Mouse (Mus musculus) midbrain, postnatal 0 days (tissue): Measurements from ENCODE around the gene Crebbp. TPM values are rescaled to one million over a fixed set of nuclear protein-coding genes. Genes with fewer than 3 reads are reported as not detected.
"Not testable (repeated sequence)": the region's sequence is repeated elsewhere in the genome, so short reads cannot be mapped to it uniquely, and the experiment has no call there.

Source experiments
- ATAC-seq: fragments of 200-750 bp; cut with Nextera tagmentation; 2 replicates; pipeline ENCODE4 v1.8.0; 2017; ENCODE audit warnings: moderate number of reproducible peaks, mild to moderate bottlenecking, moderate TSS enrichment, moderate library complexity; ENCODE audit not compliant: low FRiP score
- DNase-seq: peaks from one replicate; pipeline ENCODE4 v3.0.0-alpha.2; 2015; ENCODE audit warnings: low spot score
- H3K27ac ChIP-seq: fragments of 300-500 bp; sonication (generic); 2 replicates; pipeline ENCODE4 v1.5.1; 2014; ENCODE audit warnings: low read depth, mild to moderate bottlenecking, low read length, mixed read lengths
- H3K27me3 ChIP-seq: fragments of 300-500 bp; sonication (generic); 2 replicates; pipeline ENCODE4 v1.6.1; 2014; ENCODE audit warnings: low read length, control low read depth, mixed read lengths; ENCODE audit not compliant: insufficient read depth
- H3K36me3 ChIP-seq: fragments of 300-500 bp; sonication (generic); 2 replicates; pipeline ENCODE4 v1.6.1; 2014; ENCODE audit warnings: low read length, control low read depth, mixed read lengths; ENCODE audit not compliant: insufficient read depth
- H3K4me1 ChIP-seq: fragments of 300-500 bp; sonication (generic); 2 replicates; pipeline ENCODE4 v1.6.1; 2014; ENCODE audit warnings: mild to moderate bottlenecking, control low read depth, antibody characterized with exemption, low read length, mixed read lengths; ENCODE audit not compliant: insufficient read depth
- H3K4me2 ChIP-seq: fragments of 300-500 bp; sonication (generic); 2 replicates; pipeline ENCODE4 v1.6.1; 2014; ENCODE audit warnings: low read depth, mild to moderate bottlenecking, low read length, mixed read lengths; ENCODE audit not compliant: poor library complexity, severe bottlenecking
- H3K4me3 ChIP-seq: fragments of 300-500 bp; sonication (generic); 2 replicates; pipeline ENCODE4 v1.5.1; 2014; ENCODE audit warnings: low read depth, mild to moderate bottlenecking, low read length, moderate library complexity
- H3K9ac ChIP-seq: fragments of 300-500 bp; sonication (generic); replicated peaks from 2 replicates; pipeline ENCODE4 v1.6.1; 2014; ENCODE audit warnings: mild to moderate bottlenecking, low read length, moderate library complexity, mixed read lengths; ENCODE audit not compliant: poor library complexity, severe bottlenecking
- H3K9me3 ChIP-seq: fragments of 300-500 bp; sonication (generic); 2 replicates; pipeline ENCODE4 v1.6.1; 2016; ENCODE audit warnings: low read length, control low read depth
- CTCF ChIP-seq: IDR thresholded peaks from 2 replicates; pipeline ENCODE4 v1.5.1; 2016; ENCODE audit warnings: antibody characterized with exemption, mild to moderate bottlenecking
- whole genome bisulfite sequencing: fragments of 180-500 bp; shearing (Covaris S2); extraction: QIAGEN DNeasy Blood & Tissue Kit; methylation state at CpG from one replicate; pipeline ENCODE4 v1.1.7; 2014; 5-methylcytosine and 5-hydroxymethylcytosine counted together
- polyA plus RNA-seq: library from polyadenylated mRNA; unstranded; fragments of >200 nt; fragmentation: Nextera tagmentation; extraction: Ambion mirVana; gene quantifications from 2 replicates; pipeline ENCODE4 v1.2.1, GENCODE M21; 2015
- total RNA-seq: library from RNA; depleted of rRNA; stranded (reverse); fragments of >200 nt; gene quantifications from 2 replicates; pipeline ENCODE4 v1.2.3, GENCODE M21; 2014

Gene Crebbp
- total and polyA plus RNA-seq, 2 experiments from 2014 or later = 29.3 to 61.0 TPM

DNA sequence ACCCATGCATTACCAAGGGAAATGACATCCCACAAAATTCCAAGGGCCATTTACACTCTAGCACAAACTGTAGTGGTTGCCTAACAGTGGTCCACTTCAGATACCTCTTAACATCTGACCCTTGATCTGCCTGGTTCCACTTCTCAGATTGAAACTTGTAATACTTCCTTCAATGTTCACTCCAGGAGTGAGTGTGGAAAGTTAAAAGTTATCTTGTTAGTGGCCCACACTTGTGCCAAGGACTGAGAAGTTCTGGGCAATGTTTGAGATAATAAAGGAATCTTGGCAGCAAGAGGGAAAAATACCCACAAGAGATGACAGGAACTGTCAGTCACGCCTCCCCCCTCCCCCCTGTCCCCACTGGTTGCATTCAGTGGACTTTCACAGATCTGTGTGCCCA is 134.1 kb downstream of the Crebbp start:
- H3K4me3 ChIP-seq = no peak overlapping the region
- ATAC-seq (no peak), DNase-seq (no peak)
- no peak overlapping the region for H3K4me2 ChIP-seq
- no peak overlapping the region for H3K9ac ChIP-seq
- H3K9me3 ChIP-seq = no peaks in the 10 kb centered on the region
- no peak overlapping the region for H3K27ac ChIP-seq
- no peaks in the 10 kb centered on the region for H3K27me3 ChIP-seq
- peaks cover 13% of the 10 kb centered on the region for H3K36me3 ChIP-seq
- WGBS = 89% methylated on average over 1 of the region's 1 CpGs
- H3K4me1 ChIP-seq = peaks cover 5% of the 10 kb centered on the region; the same call in 1 of the 2 replicates
- no peak for TF ChIP-seq CTCF

DNA sequence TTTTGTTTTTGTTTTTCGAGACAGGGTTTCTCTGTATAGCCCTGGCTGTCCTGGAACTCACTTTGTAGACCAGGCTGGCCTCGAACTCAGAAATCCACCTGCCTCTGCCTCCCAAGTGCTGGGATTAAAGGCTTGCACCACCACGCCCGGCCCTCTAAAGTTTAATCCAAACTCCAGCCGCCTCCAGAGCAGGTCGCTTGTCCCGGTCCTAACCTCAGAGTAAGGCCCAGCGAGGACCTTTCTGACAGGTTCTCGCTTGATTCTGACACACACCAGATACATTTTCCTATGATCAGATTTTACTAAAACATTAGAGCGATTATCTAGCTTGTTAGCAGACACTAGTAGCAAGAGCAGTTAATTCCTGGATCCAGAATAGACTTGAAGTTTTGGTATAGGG is 135.5 kb downstream of the Crebbp start:
- not testable (repeated sequence) for DNase-seq, H3K9me3 ChIP-seq, H3K36me3 ChIP-seq, H3K27me3 ChIP-seq, ATAC-seq, H3K27ac ChIP-seq, H3K4me1 ChIP-seq, H3K9ac ChIP-seq
- peak overlapping the region; percentile 78; the same call in 1 of the 2 replicates for H3K4me2 ChIP-seq
- H3K4me3 ChIP-seq = peak overlapping the region; percentile 72; the same call in 1 of the 2 replicates
- 73% methylated on average over 10 of the region's 10 CpGs for WGBS

DNA sequence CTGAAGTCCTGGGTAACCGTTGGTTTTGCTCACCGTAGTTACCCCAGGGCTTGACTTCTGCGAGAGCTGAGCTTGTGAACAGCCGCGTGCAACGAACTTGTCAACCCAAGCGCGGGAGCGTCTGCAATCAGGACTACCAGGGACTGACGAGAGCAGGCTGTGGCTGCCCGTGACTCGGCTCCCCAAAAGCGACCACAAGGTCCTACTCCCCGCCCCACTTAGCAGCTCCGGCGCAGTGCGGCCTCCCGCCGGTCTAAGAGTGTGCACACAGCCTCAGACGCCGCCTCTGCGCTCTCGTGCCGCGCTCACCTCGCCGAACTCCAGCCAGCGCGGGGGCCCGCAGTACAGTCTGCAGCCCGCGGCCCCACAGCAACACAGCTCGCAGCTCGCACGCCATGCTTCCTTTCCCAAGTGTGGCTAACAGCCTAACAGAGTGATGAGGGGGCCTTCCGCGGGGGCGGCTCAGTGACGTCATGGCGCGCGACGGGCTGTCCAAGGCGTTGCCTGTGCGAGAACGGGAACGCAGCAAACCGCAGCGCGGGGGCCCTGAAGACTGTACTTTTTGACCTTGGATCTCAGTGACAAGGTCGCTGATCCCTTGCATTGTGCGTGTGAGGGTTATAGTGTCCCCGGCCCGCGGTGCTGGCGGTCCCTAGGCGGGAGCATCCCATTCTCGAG is 136.3 kb downstream of the Crebbp start, which contains the start of gene Trap1:
Gene Trap1, minus strand, starts transcription at position 444 of the 678 bp plus-strand sequence.
- H3K9ac ChIP-seq = peak within 1 kb of the TSS; percentile 73
- H3K4me3 ChIP-seq = peak within 1 kb of the TSS; percentile 72
- TF ChIP-seq CTCF = no peak
- H3K27ac ChIP-seq = peak within 1 kb of the TSS; percentile 85
- WGBS = 0% methylated on average over 53 of the region's 58 CpGs
- peaks cover 5% of the 10 kb centered on the region; the same call in 1 of the 2 replicates for H3K4me1 ChIP-seq
- no peaks in the 10 kb centered on the region for H3K27me3 ChIP-seq
- H3K9me3 ChIP-seq = no peaks in the 10 kb centered on the region
- peak within 1 kb of the TSS; percentile 78 for H3K4me2 ChIP-seq
- H3K36me3 ChIP-seq = 0 out of 2 replicates have a peak, but pooled peaks cover 5% of the 10 kb centered on the region
- ATAC-seq (peak; percentile 97), DNase-seq (peak; percentile 90)

DNA sequence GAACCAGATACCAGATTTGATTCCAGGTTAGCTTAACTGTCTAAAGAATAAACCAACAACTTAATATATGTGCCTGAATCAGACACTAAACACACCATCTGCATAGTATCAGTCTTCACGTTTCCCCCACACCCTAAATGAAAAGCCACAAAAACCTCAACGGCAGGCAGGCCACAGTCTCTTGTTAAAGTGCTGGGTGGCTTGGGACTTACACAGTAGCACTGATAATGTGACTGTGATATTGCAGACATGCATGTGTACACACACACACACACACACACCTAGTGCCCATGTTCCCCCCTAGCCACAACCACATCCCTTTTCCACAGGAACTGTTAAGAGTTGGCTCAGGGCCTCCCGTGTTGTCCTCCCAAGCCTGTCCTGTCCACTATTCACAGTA is 139.0 kb downstream of the Crebbp start:
- DNase-seq = no peak
- WGBS = 79% methylated on average over 3 of the region's 3 CpGs
- H3K4me1 ChIP-seq = peaks cover 5% of the 10 kb centered on the region; the same call in 1 of the 2 replicates
- H3K9ac ChIP-seq = no peak overlapping the region
- no peak overlapping the region for H3K4me3 ChIP-seq
- H3K27me3 ChIP-seq = no peaks in the 10 kb centered on the region
- no peaks in the 10 kb centered on the region for H3K9me3 ChIP-seq
- no peak for ATAC-seq
- no peak overlapping the region for H3K4me2 ChIP-seq
- no peak for TF ChIP-seq CTCF
- no peak overlapping the region for H3K27ac ChIP-seq
- H3K36me3 ChIP-seq = no peaks in the 10 kb centered on the region

DNA sequence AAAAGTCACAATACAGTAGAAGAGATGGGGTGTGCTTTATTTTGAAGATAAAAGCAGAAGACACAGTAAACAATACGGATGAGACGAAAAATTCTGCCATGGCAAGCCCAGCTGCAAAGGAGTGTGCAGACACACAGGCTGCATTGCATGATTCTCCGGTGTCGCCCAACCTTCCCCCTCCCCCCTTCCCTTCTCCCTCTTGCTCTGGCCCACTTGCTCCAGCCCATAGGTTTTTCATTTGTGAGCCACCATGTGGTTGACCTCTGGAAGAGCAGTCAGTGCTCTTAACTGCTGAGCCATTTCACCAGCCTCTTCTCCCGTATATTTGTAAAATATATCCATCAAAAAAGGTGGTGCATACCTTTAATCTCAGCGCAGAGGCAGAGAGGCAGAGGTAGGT is 139.5 kb downstream of the Crebbp start:
- Histone ChIP-seq H3K9ac (no peak overlapping the region), H3K4me2 (no peak overlapping the region), H3K9me3 (no peaks in the 10 kb centered on the region), H3K27ac (no peak overlapping the region), H3K4me1 (peaks cover 5% of the 10 kb centered on the region; the same call in 1 of the 2 replicates), H3K27me3 (no peaks in the 10 kb centered on the region), H3K36me3 (no peaks in the 10 kb centered on the region), H3K4me3 (no peak overlapping the region)
- ATAC-seq = no peak
- WGBS = 69% methylated on average over 6 of the region's 6 CpGs
- DNase-seq = peak; percentile 8
- TF ChIP-seq CTCF = peak; percentile 36

DNA sequence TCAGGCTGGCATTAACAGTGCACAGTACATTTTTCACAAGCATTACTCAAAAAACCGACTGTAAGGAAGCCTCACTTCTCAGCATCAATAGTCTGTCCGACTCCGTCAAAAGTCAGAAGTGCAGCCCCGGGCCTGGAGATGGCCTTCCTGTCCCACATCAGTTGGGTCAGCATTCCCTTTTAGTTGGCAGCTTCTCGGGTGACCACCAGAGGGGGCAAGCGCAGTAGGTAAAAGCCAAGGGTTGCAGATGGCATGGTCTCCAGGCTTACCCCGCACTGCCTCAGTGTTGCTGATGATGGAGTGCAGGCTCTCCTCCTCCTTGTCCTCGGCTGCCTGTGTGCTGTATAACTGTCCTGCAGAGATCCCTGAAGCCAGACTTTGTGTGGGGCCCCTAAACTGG is 145.2 kb downstream of the Crebbp start:
- no peak overlapping the region for H3K4me2 ChIP-seq
- no peaks in the 10 kb centered on the region for H3K9me3 ChIP-seq
- peaks cover 39% of the 10 kb centered on the region for H3K36me3 ChIP-seq
- no peak overlapping the region for H3K27ac ChIP-seq
- WGBS = 63% methylated on average over 8 of the region's 8 CpGs
- H3K27me3 ChIP-seq = no peaks in the 10 kb centered on the region
- no peaks in the 10 kb centered on the region for H3K4me1 ChIP-seq
- DNase-seq (peak; percentile 37), ATAC-seq (no peak)
- peak; percentile 77 for TF ChIP-seq CTCF
- no peak overlapping the region for H3K4me3 ChIP-seq
- no peak overlapping the region for H3K9ac ChIP-seq
